Mouse (Mus musculus) lung, embryonic 14.5 days (tissue): ENCODE measurements around the gene Wdr17. TPM values are rescaled to one million over a fixed set of nuclear protein-coding genes. Genes with fewer than 3 reads are reported as not detected.

Experiments used
- ATAC-seq: fragments of 200-750 bp; cut with Nextera tagmentation; 2 replicates; pipeline ENCODE4 v1.8.0; 2017; ENCODE audit warnings: mild to moderate bottlenecking, moderate TSS enrichment, moderate library complexity; ENCODE audit not compliant: insufficient read depth
- DNase-seq: peaks from one replicate; pipeline ENCODE4 v3.0.0-alpha.2; 2015
- H3K27ac ChIP-seq: fragments of 300-500 bp; sonication (generic); 2 replicates; pipeline ENCODE4 v1.5.1; 2014; ENCODE audit warnings: low read depth, mild to moderate bottlenecking, moderate library complexity
- H3K27me3 ChIP-seq: fragments of 300-500 bp; sonication (generic); 2 replicates; pipeline ENCODE4 v1.6.1; 2014; ENCODE audit warnings: low read length, control low read depth; ENCODE audit not compliant: insufficient read depth
- H3K36me3 ChIP-seq: fragments of 300-500 bp; sonication (generic); 2 replicates; pipeline ENCODE4 v1.6.1; 2014; ENCODE audit warnings: control low read depth; ENCODE audit not compliant: insufficient read depth
- H3K4me1 ChIP-seq: fragments of 300-500 bp; sonication (generic); 2 replicates; pipeline ENCODE4 v1.6.1; 2014; ENCODE audit warnings: antibody characterized with exemption, control low read depth; ENCODE audit not compliant: insufficient read depth
- H3K4me2 ChIP-seq: fragments of 300-500 bp; sonication (generic); 2 replicates; pipeline ENCODE4 v1.6.1; 2014; ENCODE audit warnings: mild to moderate bottlenecking
- H3K4me3 ChIP-seq: fragments of 300-500 bp; sonication (generic); 2 replicates; pipeline ENCODE4 v1.5.1; 2014; ENCODE audit warnings: low read depth, low read length
- H3K9ac ChIP-seq: fragments of 300-500 bp; sonication (generic); 2 replicates; pipeline ENCODE4 v1.6.1; 2014
- H3K9me3 ChIP-seq: fragments of 300-500 bp; sonication (generic); 2 replicates; pipeline ENCODE4 v1.6.1; 2016; ENCODE audit warnings: low read depth, low read length, control low read depth
- CTCF ChIP-seq: IDR thresholded peaks from 2 replicates; pipeline ENCODE4 v1.5.1; 2016; ENCODE audit warnings: antibody characterized with exemption, low read depth
- WGBS: fragments of 180-500 bp; shearing (Covaris S2); extraction: QIAGEN DNeasy Blood & Tissue Kit; methylation state at CpG from one replicate; pipeline ENCODE4 v1.1.7; 2014; 5-methylcytosine and 5-hydroxymethylcytosine counted together
- polyA plus RNA-seq: library from polyadenylated mRNA; unstranded; fragments of >200 nt; fragmentation: Nextera tagmentation; extraction: Ambion mirVana; gene quantifications from 2 replicates; pipeline ENCODE4 v1.2.1, GENCODE M21; 2014

The Wdr17 gene
- polyA plus RNA-seq, 1 experiment from 2014 or later: 0.96 TPM

- Histone ChIP-seq H3K4me3 (no peak overlapping the region), H3K9me3 (no peaks in the 10 kb centered on the region), H3K27ac (no peak overlapping the region), H3K36me3 (no peaks in the 10 kb centered on the region), H3K27me3 (no peaks in the 10 kb centered on the region), H3K4me1 (no peaks in the 10 kb centered on the region), H3K9ac (no peak overlapping the region), H3K4me2 (no peak overlapping the region)
- 59% methylated on average over 2 of the region's 2 CpGs for WGBS
- no peak for DNase-seq
- ATAC-seq: no peak
- TF ChIP-seq CTCF: no peak
Measured at GRCm38 (mm10) chr8:54791858-54792698, 94.9 kb downstream of the Wdr17 start.

GRCm38 (mm10) chr8:54780134-54780942 is 106.6 kb downstream of the Wdr17 start:
- no peak for TF ChIP-seq CTCF
- peak overlapping the region; percentile 36; the same call in 1 of the 2 replicates for H3K9ac ChIP-seq
- no peak overlapping the region for H3K27ac ChIP-seq
- peak overlapping the region; percentile 77 for H3K4me2 ChIP-seq
- peak; percentile 77 for DNase-seq
- H3K27me3 ChIP-seq: no peaks in the 10 kb centered on the region
- ATAC-seq: peak; percentile 79
- 11% methylated on average over 16 of the region's 16 CpGs for WGBS
- H3K4me3 ChIP-seq: peak overlapping the region; percentile 39
- H3K9me3 ChIP-seq: no peaks in the 10 kb centered on the region
- no peaks in the 10 kb centered on the region; the same call in 1 of the 2 replicates for H3K4me1 ChIP-seq
- H3K36me3 ChIP-seq: no peaks in the 10 kb centered on the region

- no peak for TF ChIP-seq CTCF
- H3K4me2 ChIP-seq: peak overlapping the region; percentile 77
- under 1% methylated on average over 23 of the region's 23 CpGs for WGBS
- ATAC-seq (peak; percentile 85), DNase-seq (peak; percentile 50)
- no peak overlapping the region for H3K27ac ChIP-seq
- H3K4me1 ChIP-seq: no peaks in the 10 kb centered on the region; the same call in 1 of the 2 replicates
- H3K4me3 ChIP-seq: peak overlapping the region; percentile 39
- H3K9ac ChIP-seq: peak overlapping the region; percentile 36; the same call in 1 of the 2 replicates
- no peaks in the 10 kb centered on the region for H3K27me3 ChIP-seq
- H3K9me3 ChIP-seq: no peaks in the 10 kb centered on the region
- H3K36me3 ChIP-seq: no peaks in the 10 kb centered on the region
Measured at GRCm38 (mm10) chr8:54779317-54780133, 107.5 kb downstream of the Wdr17 start.

DNA sequence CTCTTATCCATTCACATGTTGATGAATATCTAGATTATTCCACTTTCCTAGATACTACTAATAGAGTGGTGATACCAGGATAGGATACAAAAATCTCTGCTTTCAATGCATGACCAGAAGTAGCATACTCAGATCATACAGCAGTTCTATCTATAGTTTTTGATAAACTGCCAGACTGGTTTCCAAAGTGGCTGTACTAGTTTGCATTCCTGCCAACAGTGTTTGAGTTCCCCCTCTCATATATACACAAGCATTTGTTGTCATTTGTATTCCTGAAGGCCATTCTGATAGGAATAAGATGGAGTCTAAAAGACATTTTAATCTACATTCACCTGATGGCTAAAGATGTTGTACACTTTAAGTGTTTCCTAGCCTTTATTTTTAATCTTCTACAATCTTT is 110.0 kb downstream of the Wdr17 start:
- ATAC-seq (no peak), DNase-seq (no peak)
- no peak for TF ChIP-seq CTCF
- Histone ChIP-seq H3K4me1 (no peaks in the 10 kb centered on the region; the same call in 1 of the 2 replicates), H3K9me3 (no peaks in the 10 kb centered on the region), H3K27me3 (no peaks in the 10 kb centered on the region), H3K9ac (no peak overlapping the region), H3K4me3 (no peak overlapping the region), H3K27ac (no peak overlapping the region), H3K36me3 (no peaks in the 10 kb centered on the region), H3K4me2 (no peak overlapping the region)

DNA sequence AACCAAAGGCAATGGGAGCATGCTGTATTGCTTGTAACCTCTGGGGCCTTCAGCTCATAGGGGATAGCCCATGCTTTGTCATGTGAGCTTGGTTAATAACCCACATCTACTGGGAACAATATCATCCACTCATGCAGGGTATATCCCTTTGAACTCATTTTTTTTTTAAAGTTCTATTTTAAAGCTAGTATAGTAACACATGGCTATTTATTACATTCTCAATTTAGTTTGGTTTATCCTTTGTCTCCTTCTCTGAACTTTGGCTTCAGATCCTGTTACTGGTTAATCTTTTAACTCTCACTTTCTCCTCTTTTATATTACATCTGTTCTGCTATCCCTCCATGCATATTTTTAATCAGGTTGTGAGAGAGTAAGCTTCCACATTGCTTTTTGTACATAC is 110.7 kb downstream of the Wdr17 start:
- no peak for ATAC-seq
- Histone ChIP-seq H3K4me3 (no peak overlapping the region), H3K27ac (no peak overlapping the region), H3K36me3 (no peaks in the 10 kb centered on the region), H3K4me2 (no peak overlapping the region), H3K4me1 (no peaks in the 10 kb centered on the region; the same call in 1 of the 2 replicates), H3K9me3 (no peaks in the 10 kb centered on the region), H3K9ac (no peak overlapping the region), H3K27me3 (no peaks in the 10 kb centered on the region)
- no peak for TF ChIP-seq CTCF
- DNase-seq: no peak

GRCm38 (mm10) chr8:54757646-54758045 is 129.3 kb downstream of the Wdr17 start:
- Histone ChIP-seq H3K27ac (no peak overlapping the region), H3K27me3 (no peaks in the 10 kb centered on the region), H3K4me3 (no peak overlapping the region), H3K36me3 (no peaks in the 10 kb centered on the region), H3K9ac (no peak overlapping the region), H3K4me2 (no peak overlapping the region), H3K9me3 (no peaks in the 10 kb centered on the region), H3K4me1 (no peaks in the 10 kb centered on the region)
- no peak for ATAC-seq
- no peak for TF ChIP-seq CTCF
- DNase-seq: no peak
- 84% methylated on average over 1 of the region's 1 CpGs for WGBS
